Mouse (Mus musculus): Measurements from ENCODE around the gene Gm4763. TPM values are rescaled to one million over a fixed set of nuclear protein-coding genes. Genes with fewer than 3 reads are reported as not detected.
"Not testable (repeated sequence)": the region's sequence is repeated elsewhere in the genome, so short reads cannot be mapped to it uniquely, and the experiment has no call there.

Gene Gm4763
- total RNA-seq (2021), result not detected
- long read RNA-seq, experiment 1, result 0 reads
- long read RNA-seq, experiment 2, result 0 reads

DNA sequence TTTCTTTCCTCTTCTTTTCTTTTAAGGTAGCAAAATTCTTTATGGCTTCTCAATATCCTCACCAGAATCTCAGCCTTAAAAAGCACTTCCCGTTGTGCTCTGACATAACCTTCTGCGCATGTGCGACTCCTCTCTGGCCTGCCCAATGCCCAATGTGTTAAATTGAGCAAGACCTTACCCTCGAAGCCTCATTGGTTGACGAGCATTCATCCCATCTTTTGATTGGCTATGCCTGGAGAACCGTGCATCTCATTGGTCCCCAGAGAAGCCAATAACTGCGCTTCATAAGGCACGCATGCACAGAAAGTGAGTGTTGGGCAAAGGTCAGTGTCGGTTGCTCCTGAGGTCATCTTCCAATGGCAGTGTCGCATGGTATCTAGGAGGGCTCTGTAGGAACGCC is at the start of gene Gm4763:
Gene Gm4763, minus strand, starts transcription at position 101 of the 400 bp plus-strand sequence.
- not testable (repeated sequence) for DNase-seq (ENCODE audit: low spot score in 2 of 2)

DNA sequence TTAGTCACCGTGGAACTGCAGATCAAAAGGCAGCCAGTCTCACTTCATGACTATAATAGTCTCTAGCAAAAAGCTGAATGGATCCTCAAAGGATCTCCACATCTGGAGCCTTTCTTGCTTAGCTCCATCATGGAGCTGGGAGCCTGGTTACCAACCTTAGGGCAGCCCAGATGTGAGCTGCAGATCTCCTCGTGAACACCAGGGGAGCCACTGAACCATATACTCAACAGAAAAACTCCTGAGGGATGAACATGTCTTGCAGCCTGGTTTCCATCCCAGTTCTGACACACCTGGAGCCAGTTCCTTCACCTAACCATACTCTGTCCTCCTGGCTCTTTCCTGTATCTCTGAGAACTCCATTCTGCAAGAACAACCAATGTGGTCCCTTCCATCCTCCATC is 49.4 kb upstream of the Gm4763 start:
- no peak for DNase-seq (ENCODE audit: low spot score in 2 of 2)

DNA sequence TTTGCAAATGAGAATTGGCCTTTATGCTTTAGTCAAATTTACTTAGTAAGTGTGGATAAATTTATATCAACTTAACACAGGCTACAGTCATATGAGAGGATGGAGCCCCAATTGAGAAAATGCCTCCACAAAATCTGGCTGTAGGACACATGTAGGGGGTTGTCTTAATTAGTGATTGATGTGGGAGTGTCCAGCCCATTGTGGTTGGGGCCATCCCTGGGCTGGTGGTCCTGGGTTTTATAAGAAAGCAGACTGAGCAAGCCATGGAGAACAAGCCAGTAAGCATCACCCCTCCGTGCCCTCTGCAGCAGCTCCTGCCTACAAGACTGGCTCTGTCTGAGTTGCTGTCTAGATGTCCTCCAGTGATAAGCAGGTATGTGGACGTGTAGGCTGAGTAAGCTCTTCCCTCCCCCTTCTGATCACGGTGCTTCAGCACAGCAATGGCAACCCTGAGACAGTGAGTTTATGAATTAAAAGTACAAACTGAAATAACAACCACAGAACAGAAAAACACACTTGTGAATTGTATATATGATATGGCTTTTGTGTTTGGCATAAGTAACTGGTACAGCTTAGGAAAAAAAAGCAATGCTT is 47.3 kb upstream of the Gm4763 start:
- DNase-seq (ENCODE audit: low spot score in 2 of 2), result no peak

DNA sequence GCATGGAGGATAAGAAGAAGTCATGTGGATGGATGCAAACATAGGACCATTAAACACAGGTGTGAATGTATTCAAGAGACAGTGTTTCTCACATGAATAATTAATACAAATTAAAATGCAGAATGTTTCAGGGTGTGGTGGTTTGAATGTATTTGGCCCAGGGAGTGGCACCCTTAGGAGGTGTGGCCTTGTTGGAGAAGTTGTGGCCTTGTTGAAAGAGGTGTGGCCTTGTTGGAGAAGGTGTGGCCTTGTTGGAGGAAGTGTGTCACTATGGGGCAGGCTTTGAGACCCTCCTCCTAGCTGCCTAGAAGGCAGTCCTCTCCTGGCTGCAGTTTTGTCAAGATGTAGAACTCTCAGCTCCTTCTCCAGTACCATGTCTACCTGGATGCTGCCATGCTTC is 44.7 kb upstream of the Gm4763 start:
- no peak for DNase-seq (ENCODE audit: low spot score in 2 of 2)

DNA sequence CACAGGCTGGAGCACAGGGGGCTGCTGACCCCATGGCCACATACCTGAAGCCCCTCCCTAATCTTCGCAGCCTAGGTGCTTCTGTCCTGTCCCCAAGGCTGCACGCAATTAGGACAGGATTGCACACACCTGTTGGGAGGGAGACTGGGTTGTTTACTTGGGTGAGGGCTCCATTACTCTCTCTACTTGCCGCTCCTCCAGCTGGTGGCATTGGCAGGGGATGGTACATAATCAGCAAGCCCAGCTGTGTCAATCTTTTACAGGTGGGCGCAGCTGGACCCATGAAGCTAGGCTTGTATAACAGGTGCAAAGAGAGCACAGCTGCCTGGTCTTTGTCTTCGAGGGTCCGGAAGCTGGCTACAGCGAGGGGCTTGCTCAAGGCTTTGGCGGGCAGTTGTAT is 35.9 kb upstream of the Gm4763 start:
- DNase-seq (ENCODE audit: low spot score in 2 of 2), result no peak

DNA sequence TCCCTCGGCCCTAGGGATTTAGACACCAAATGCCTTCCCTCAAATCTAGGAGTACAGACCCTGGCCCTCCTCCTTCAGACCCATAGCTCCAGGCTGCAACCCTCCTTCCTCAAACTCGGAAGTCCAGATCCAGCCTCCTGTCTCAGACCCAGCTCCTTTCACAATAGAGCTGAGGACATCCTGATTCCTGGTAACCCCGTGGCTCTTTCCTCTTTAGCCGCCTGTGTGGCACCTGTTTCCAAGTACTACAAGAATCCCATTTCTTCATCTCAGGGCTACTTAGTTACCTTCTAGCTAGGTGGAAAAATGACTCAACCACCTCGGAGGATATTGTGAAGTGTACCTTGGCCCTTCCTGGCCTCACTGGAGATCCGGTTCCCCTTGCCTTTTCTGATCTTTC is 34.5 kb upstream of the Gm4763 start:
- no peak for DNase-seq (ENCODE audit: low spot score in 2 of 2)

DNA sequence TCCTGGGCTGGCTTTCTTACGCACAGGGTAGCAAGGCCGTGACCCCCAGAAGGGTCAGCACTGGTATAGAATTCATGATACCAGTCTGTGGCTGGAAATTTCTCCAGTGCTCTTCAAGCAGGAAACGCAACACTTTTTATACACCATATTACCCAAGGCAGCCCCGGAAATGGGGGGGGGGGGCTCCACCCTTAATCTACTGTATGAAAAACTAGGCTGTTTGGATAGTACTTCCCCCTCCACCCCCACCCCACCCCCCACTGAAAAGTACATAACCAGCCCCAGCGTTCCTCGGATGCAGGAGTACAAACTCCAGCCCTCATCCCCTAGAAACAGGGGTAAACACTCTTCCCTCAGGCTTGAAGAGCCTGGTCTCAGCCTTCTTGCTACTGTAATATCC is 33.5 kb upstream of the Gm4763 start, which contains the start of gene Cd177:
Gene Cd177, minus strand, starts transcription at position 101 of the 400 bp plus-strand sequence.
- DNase-seq (ENCODE audit: low spot score in 2 of 2), result no peak

DNA sequence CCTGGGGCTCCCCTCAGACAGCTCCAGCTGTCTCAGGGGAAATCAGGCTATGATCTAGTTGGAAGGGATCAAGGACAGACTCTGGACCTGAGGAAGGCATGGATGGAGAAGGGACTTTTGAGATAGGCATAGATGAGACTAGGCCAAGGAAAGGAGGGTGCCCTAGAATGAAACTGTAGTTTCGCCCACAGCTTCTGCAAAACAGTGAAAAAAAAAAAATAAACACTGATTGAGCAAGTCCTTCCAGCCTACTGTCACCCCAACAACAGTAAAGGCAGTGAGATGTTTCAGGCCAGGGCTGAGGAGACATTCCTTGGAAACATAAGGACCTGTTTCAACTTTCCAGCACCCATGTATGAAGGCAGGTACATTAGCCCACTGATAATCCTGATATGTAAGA is 31.8 kb upstream of the Gm4763 start:
- no peak for DNase-seq (ENCODE audit: low spot score in 2 of 2)

DNA sequence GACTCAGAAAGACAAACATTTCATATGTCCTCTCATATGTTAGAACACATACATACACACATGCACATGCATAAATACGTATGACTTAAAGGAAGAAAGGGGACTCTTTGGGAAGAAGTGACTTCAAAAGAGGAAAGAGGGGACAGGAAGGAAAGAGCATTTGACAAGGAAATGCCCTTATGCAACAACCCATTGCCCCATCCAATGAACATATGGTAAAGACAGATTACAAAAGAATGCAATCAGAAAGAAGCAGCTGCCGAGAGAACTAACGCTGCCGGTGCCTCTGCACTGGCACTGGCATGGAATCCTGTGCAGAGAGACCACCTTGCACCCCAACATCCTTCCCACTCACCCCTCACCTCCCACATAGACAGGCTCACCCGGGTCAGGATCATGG is 26.8 kb upstream of the Gm4763 start:
- no peak for DNase-seq (ENCODE audit: low spot score in 2 of 2)

DNA sequence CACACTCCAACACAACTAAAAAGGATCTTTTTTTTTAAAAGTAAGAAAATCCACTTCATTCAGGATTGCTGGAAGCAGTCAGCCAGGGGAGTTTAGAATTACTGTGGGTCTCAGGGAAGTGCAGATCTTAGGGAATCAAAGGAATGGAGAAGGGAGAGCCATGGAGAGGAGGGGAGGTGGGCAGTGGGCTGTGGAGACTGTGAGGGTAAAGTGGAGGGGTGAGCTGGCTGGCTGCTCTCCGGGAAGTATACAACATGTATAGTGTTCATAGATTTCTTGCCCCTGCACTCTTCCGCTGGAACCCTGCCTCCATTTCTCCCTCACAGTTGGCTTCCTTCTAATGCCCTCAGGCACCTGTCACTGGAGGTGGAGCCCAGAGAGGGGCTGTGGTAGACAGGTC is 24.9 kb upstream of the Gm4763 start:
- DNase-seq (ENCODE audit: low spot score in 2 of 2), result no peak

DNA sequence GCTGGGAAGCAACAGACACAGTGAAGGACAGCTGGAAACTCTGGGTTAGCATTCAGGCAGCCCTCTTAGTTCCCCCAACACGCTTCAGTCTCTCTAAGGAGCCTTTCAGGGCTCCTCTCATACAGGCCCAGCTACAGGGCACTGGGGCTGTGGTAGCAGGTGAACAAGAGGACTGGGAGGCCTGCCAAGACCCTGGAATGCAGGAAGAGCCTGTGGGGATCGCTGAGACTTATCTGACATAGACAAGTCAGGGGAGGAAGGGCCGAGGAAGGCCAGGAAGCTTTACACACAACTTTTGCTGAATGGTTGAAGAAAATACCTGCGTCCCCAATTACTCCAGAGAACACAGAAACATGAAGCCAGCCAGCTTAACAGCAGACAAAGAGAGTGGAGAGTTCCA is 24.0 kb upstream of the Gm4763 start:
- DNase-seq (ENCODE audit: low spot score in 2 of 2), result no peak

DNA sequence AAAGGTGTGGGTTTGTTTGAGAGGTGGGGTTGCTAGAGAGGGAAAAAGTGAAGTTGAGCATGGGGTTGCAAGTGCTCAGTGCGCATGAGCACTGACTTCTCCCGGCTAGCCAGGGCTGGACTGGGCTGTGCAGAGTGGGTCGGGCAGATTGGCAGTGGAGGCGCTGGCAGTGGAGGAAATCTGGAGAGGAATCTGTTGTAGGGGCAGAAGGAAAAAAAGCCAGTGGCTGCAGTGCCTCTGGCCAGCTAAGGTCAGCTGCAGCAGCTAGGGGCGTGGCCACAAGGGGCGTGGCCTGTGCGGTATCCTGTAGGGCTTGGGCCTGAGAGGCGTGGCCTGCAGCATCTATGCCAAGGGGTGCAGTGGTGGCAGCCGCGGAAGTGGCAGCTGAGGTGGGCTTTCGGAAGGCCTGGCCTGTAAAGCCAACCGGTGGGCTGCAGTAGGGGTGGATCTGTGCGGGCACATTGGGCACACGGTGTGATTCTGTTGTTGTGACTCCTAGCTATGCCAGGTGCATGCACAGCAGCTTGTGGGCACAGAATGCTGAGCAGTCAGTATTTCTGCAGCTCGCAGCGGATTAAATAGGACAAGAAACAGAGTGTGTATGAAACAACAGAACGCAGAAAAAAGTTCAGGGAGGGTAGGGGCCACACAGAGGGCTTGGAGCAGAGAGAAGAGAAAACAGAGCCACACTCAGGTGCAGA is 9.4 kb upstream of the Gm4763 start:
- no peak for DNase-seq (ENCODE audit: low spot score in 2 of 2)

DNA sequence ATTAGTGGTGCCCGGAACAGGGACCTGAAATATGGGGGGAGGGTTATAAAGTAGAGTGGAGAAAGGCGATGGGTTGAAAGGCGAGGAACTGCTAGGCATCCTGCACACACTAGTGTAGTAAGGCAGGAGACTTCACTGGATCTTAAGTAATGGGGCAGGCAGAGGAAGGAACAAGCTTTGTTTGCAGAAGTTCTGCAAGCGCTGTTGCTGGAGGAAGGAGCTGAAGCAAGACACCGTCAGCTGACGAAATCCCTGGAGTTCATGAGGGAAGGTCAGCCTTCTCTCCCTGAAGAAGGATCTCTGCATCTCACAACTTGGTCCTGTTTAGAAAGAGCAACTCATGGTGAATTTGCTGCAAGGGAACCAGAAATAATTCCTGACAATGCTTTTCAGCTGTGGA is 11.7 kb downstream of the Gm4763 start:
- no peak for DNase-seq (ENCODE audit: low spot score in 2 of 2)

DNA sequence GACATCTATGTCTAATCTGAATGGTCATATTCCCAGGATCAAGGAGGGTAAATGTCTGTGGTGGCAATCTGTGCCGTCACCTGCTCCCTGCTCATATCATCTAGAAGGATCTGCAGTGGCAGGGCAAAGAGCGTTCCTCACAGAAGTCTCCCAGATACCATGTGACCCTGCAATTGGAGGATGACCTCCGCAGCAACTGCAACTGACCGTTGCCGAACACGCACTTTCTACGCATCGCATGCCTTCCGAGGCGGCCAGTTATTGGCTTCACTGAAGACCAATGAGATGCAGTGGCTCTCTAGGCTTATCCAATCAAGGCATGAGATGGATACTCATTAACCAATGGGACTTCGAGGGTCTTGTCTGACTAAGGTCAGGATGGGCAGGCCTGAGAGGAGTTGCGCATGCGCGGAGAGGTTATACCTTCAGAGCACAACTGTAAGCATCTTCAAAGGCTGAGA is 17.8 kb downstream of the Gm4763 start, which contains the start of gene BC049730:
Gene BC049730, plus strand, starts transcription at position 411 of the 461 bp plus-strand sequence.
- no peak for DNase-seq (ENCODE audit: low spot score in 2 of 2)

DNA sequence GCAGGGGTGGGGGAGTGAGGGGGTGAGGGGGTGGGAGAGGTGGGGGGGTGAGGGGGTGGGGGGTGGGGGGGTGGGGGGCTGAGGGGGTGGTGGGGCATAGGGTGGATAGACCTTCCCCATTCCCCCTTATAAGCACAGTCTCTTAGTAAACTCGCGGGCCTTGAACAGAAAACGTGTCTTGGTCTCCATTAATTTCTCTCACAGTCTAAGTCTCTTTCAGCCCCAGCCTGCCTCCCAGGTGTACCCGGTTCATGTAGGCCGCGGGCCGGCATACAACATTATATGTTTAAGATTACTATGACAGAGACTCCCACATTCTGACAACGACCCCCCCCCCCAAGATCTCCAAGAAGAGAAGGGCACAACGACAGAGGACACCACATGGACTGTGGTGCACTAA is 23.9 kb downstream of the Gm4763 start:
- not testable (repeated sequence) for DNase-seq (ENCODE audit: low spot score in 2 of 2)

DNA sequence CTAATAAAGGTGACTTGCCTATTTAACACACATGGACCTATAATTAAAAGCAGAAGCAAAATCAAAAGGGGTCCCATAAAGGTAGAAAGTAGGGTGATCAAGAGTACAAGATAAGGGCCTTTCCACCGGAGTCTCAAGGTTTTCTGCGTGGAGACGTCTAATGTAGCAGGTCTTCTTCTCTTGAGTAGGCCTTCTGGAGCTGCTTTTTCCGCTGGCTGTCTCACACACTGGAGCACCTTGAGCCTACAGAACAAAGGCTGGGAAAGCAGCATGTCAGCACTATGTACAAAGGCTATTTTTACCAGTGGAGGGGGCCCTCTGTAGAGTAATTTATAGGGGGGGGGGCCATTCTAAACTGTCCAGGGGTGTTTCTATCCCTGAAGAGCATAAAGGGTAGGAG is 28.8 kb downstream of the Gm4763 start:
- not testable (repeated sequence) for DNase-seq (ENCODE audit: low spot score in 2 of 2)

DNA sequence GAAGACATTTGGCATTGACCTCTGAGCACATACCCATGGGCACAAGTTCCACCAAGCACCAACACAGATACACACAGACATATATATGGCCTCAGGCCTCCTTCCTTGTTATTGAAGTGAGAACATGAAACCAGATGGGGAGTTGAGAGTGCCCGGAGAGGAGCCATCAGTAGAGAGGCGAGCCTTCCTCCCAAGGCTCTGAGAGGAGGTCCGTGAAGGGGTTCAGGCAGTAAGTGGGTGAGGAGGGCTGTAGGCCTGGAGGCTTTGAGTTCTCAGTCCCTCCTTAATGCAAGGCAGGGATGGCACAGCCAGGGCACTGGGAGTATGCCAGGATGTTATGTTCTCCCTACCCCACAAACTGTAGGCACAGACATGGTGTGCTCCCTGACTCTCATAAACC is 34.0 kb downstream of the Gm4763 start:
- not testable (repeated sequence) for DNase-seq (ENCODE audit: low spot score in 2 of 2)

DNA sequence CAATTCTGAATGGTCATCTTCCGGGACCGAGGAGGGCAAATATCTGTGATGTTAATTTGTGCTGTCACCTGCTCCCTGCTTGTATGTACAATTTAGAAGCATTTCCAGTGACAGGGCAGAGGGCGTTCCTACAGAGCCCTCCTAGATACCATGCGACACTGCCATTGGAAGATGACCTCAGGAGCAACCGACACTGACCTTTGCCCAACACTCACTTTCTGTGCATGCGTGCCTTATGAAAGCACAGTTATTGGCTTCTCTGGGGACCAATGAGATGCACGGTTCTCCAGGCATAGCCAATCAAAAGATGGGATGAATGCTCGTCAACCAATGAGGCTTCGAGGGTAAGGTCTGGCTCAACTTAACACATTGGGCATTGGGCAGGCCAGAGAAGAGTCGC is 39.2 kb downstream of the Gm4763 start:
- DNase-seq (ENCODE audit: low spot score in 2 of 2), result not testable (repeated sequence)

DNA sequence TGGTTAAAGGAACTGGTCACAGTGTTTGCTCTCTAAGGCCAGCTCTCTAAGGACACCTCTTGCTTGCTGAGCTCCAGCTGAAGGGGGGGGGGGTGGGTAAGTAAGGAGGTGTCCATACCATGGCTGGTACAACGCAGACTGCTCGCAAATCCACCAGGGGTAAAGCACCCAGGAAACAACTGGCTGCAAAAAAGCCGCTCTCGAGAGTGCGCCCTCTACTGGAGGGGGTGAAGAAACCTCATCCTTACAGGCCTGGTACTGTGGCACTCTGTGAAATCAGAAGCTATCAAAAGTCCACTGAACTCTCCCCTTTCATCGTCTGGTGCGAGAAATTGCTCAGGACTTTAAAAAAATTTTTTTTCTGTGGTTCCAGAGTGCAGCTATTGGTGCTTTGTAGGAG is 42.6 kb downstream of the Gm4763 start:
- DNase-seq (ENCODE audit: low spot score in 2 of 2), result not testable (repeated sequence)

DNA sequence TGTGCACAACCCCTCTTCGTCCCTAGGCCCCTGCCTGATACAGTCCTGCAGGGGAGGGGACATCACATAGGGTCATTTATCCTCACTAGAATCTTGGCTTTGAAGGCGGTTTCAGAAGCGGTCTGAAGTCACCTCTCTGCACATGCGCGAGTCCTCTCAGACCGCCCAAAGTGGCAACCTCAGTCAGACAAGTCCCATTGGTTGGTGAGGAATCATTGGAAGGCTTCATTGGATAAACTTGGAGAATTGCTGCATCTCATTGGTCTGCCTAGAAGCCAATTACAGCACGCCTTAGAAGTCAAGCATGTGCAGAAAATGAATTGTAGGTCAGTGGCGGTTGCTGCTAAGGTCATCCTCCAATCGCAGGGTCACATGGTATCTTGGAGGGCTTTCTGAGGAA is 50.1 kb downstream of the Gm4763 start, which contains the start of gene Tex101:
Gene Tex101, minus strand, starts transcription at position 101 of the 400 bp plus-strand sequence.
- DNase-seq (ENCODE audit: low spot score in 2 of 2), result no peak

DNA sequence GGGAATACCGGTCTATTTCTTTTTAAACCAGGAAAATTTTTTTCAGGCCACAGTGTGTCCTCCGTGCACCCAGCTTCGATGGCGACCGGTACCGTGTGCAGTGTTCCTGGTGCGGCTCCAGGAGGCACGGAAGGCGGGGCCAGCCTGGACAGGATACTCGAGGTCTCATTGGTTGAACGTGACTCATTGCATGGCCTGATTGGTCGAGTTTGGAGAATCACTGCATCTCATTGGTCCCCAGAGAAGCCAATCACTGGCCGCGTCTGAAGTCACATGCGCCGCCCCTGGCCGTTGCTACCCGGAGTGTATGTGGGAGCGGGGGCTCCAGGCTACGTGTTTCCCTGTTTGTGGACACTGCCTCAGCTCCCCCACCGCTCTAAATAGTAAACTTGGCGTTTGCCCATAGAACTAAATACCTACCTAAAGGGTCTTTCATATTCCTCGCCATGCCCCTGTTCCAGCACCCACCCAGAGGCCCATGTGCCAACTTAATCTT is 54.7 kb downstream of the Gm4763 start:
- no peak for DNase-seq (ENCODE audit: low spot score in 2 of 2)
